Mouse (Mus musculus): Measurements from ENCODE around the gene Rasl10b.

Gene Rasl10b

GRCm38 (mm10) chr11:83468765-83469164 lies 59.8 kb downstream of the Rasl10b start:
- no peak for DNase-seq

All from thymus, postnatal 4 days (tissue).